Mouse (Mus musculus) cortical plate, adult 2 months (tissue): ENCODE measurements at regions not wholly inside any gene's neighbourhood (a gene's known extent, or its start where the extent isn't known, plus 50 kb on each side); places are given as distances from the start of the nearest gene placed in this dataset.

Experiments used
- CTCF ChIP-seq: fragments of 200-500 bp; IDR thresholded peaks from 2 replicates; pipeline ENCODE4 v1.5.1; 2011; ENCODE audit warnings: mild to moderate bottlenecking, control low read depth, low read length; ENCODE audit not compliant: insufficient read depth; ENCODE audit errors: extremely low read depth
- POLR2A ChIP-seq: fragments of 200-500 bp; IDR thresholded peaks from 2 replicates; pipeline ENCODE4 v1.6.1; 2011; ENCODE audit warnings: mild to moderate bottlenecking, low read length, control low read depth; ENCODE audit not compliant: insufficient read depth; ENCODE audit errors: extremely low read depth

GRCm38 (mm10) chr4:106049880-106050279, 260.2 kb downstream of the Gm12728 start:
- TF ChIP-seq CTCF, result no peak
- TF ChIP-seq POLR2A, result no peak
